Mouse (Mus musculus) MEL (cell line): ENCODE measurements around the gene Kank1. TPM values are rescaled to one million over a fixed set of nuclear protein-coding genes. Genes with fewer than 3 reads are reported as not detected.

Experiments
- DNase-seq: peaks from one replicate; pipeline ENCODE4 v3.0.0; 2011; ENCODE audit warnings: low read depth, low spot score
- H3K27ac ChIP-seq: 2 replicates; pipeline ENCODE4 v1.5.1; 2012; ENCODE audit warnings: low read depth, mild to moderate bottlenecking, control low read depth, low read length, moderate library complexity; ENCODE audit not compliant: control insufficient read depth
- H3K27me3 ChIP-seq, 2 experiments: fragments of 150-350 bp in 1 of 2; sonication (generic) in 1 of 2; 2 replicates each; pipeline ENCODE4 v1.6.1; 2012; ENCODE audit warnings: low read length in 2 of 2, mild to moderate bottlenecking in 2 of 2, improper control_type of control experiment in 1 of 2, moderate library complexity in 1 of 2; ENCODE audit not compliant: insufficient read depth in 2 of 2, control insufficient read depth in 1 of 2
- H3K36me3 ChIP-seq, 2 experiments: 2 replicates each; pipeline ENCODE4 v1.6.1; 2012 to 2014; ENCODE audit warnings: low read length in 2 of 2, improper control_type of control experiment in 1 of 2, inconsistent platforms in 1 of 2, mild to moderate bottlenecking in 1 of 2; ENCODE audit not compliant: insufficient read depth in 2 of 2, control insufficient read depth in 1 of 2
- H3K4me1 ChIP-seq, 2 experiments: fragments of 150-350 bp in 1 of 2; sonication (generic) in 1 of 2; 2 replicates each; pipeline ENCODE4 v1.6.1; 2012; ENCODE audit warnings: low read length in 2 of 2, improper control_type of control experiment in 1 of 2, mild to moderate bottlenecking in 1 of 2; ENCODE audit not compliant: insufficient read depth in 2 of 2, control insufficient read depth in 1 of 2
- H3K4me3 ChIP-seq, 2 experiments: fragments of 150-350 bp in 1 of 2; sonication (generic) in 1 of 2; 2 replicates each; pipeline ENCODE4 v1.5.1; 2012; ENCODE audit warnings: low read depth in 2 of 2, low read length in 2 of 2, mild to moderate bottlenecking in 2 of 2, moderate library complexity in 2 of 2, control low read depth in 1 of 2, improper control_type of control experiment in 1 of 2; ENCODE audit not compliant: control insufficient read depth in 1 of 2, insufficient read depth in 1 of 2
- H3K79me2 ChIP-seq: 2 replicates; pipeline ENCODE4 v1.6.1; 2012; ENCODE audit warnings: mild to moderate bottlenecking, low read length, moderate library complexity; ENCODE audit not compliant: control insufficient read depth, poor library complexity, insufficient read depth
- H3K9ac ChIP-seq: 2 replicates; pipeline ENCODE4 v1.6.1; 2012; ENCODE audit warnings: low read depth, mild to moderate bottlenecking, control low read depth, low read length, moderate library complexity; ENCODE audit not compliant: control insufficient read depth, poor library complexity, severe bottlenecking
- H3K9me3 ChIP-seq: fragments of 150-350 bp; sonication (generic); replicated peaks from 2 replicates; pipeline ENCODE4 v1.6.1; 2012; ENCODE audit warnings: mild to moderate bottlenecking, low read length, improper control_type of control experiment, moderate library complexity; ENCODE audit not compliant: insufficient read depth
- CHD1 ChIP-seq: IDR thresholded peaks from 2 replicates; pipeline ENCODE4 v1.6.1; 2012; ENCODE audit warnings: low read depth, mild to moderate bottlenecking, inconsistent platforms, low read length, improper control_type of control experiment
- CHD2 ChIP-seq: IDR thresholded peaks from 2 replicates; pipeline ENCODE4 v1.6.1; 2011; ENCODE audit warnings: low read length, improper control_type of control experiment
- CTCF ChIP-seq, 3 experiments: IDR thresholded peaks in 2 of 3; conservative IDR thresholded peaks in 1 of 3; 2 replicates each; pipeline ENCODE4 v1.5.1; 2011 to 2012; ENCODE audit warnings: low read length in 3 of 3, low read depth in 2 of 3, mild to moderate bottlenecking in 2 of 3, improper control_type of control experiment in 1 of 3, inconsistent platforms in 1 of 3, mixed read lengths in 1 of 3, moderate library complexity in 1 of 3; ENCODE audit not compliant: control insufficient read depth in 1 of 3, insufficient read depth in 1 of 3, poor library complexity in 1 of 3, severe bottlenecking in 1 of 3
- E2F4 ChIP-seq: IDR thresholded peaks from 2 replicates; pipeline ENCODE4 v1.6.1; 2011; ENCODE audit warnings: low read depth, low read length, improper control_type of control experiment, borderline replicate concordance
- ELF1 ChIP-seq: IDR thresholded peaks from 2 replicates; pipeline ENCODE4 v1.6.1; 2014; ENCODE audit warnings: low read depth, mild to moderate bottlenecking, inconsistent platforms, low read length, improper control_type of control experiment, moderate library complexity
- EP300 ChIP-seq, 2 experiments: IDR thresholded peaks; 2 replicates each; pipeline ENCODE4 v1.6.1; 2011; ENCODE audit warnings: improper control_type of control experiment in 2 of 2, low read length in 2 of 2, low read depth in 1 of 2, mild to moderate bottlenecking in 1 of 2
- ETS1 ChIP-seq: IDR thresholded peaks from 2 replicates; pipeline ENCODE4 v1.6.1; 2012; ENCODE audit warnings: low read depth, mild to moderate bottlenecking, inconsistent platforms, low read length, improper control_type of control experiment, moderate library complexity
- GABPA ChIP-seq: IDR thresholded peaks from 2 replicates; pipeline ENCODE4 v1.6.1; 2012; ENCODE audit warnings: low read depth, mild to moderate bottlenecking, inconsistent platforms, low read length, improper control_type of control experiment, moderate library complexity
- JUND ChIP-seq: IDR thresholded peaks from 2 replicates; pipeline ENCODE4 v1.6.1; 2011; ENCODE audit warnings: low read depth, mild to moderate bottlenecking, improper control_type of control experiment, low read length
- KAT2A ChIP-seq: conservative IDR thresholded peaks from 2 replicates; pipeline ENCODE4 v1.6.1; 2012; ENCODE audit warnings: low read depth, low read length, improper control_type of control experiment, inconsistent platforms
- MAX ChIP-seq: IDR thresholded peaks from 2 replicates; pipeline ENCODE4 v1.6.1; 2011; ENCODE audit warnings: low read length, improper control_type of control experiment
- MAZ ChIP-seq: IDR thresholded peaks from 2 replicates; pipeline ENCODE4 v1.6.1; 2012; ENCODE audit warnings: low read depth, mild to moderate bottlenecking, inconsistent platforms, low read length, improper control_type of control experiment
- MEF2A ChIP-seq: IDR thresholded peaks from 2 replicates; pipeline ENCODE4 v1.6.1; 2014; ENCODE audit warnings: low read depth, mild to moderate bottlenecking, inconsistent platforms, low read length, improper control_type of control experiment; ENCODE audit not compliant: poor library complexity, insufficient replicate concordance, severe bottlenecking; ENCODE audit errors: extremely low read depth
- MYB ChIP-seq: IDR thresholded peaks from 2 replicates; pipeline ENCODE4 v1.6.1; 2011; ENCODE audit warnings: mild to moderate bottlenecking, low read depth, low read length, improper control_type of control experiment
- MYC ChIP-seq: IDR thresholded peaks from 2 replicates; pipeline ENCODE4 v1.6.1; 2011; ENCODE audit warnings: low read depth, mild to moderate bottlenecking, low read length, improper control_type of control experiment, moderate library complexity
- NELFE ChIP-seq: IDR thresholded peaks from 2 replicates; pipeline ENCODE4 v1.6.1; 2011; ENCODE audit warnings: low read depth, low read length, improper control_type of control experiment
- POLR2AphosphoS2 ChIP-seq: IDR thresholded peaks from 2 replicates; pipeline ENCODE4 v1.6.1; 2011; ENCODE audit warnings: low read length, improper control_type of control experiment
- POLR2AphosphoS5 ChIP-seq: IDR thresholded peaks from 2 replicates; pipeline ENCODE4 v1.6.1; 2012; ENCODE audit warnings: low read depth, borderline replicate concordance, mild to moderate bottlenecking, inconsistent platforms, low read length, moderate library complexity, mixed read lengths
- RCOR1 ChIP-seq: IDR thresholded peaks from 2 replicates; pipeline ENCODE4 v1.6.1; 2012; ENCODE audit warnings: low read depth, mild to moderate bottlenecking, inconsistent platforms, low read length, improper control_type of control experiment
- SIN3A ChIP-seq: IDR thresholded peaks from 2 replicates; pipeline ENCODE4 v1.6.1; 2012; ENCODE audit warnings: low read length, improper control_type of control experiment, inconsistent platforms
- TBP ChIP-seq: IDR thresholded peaks from 2 replicates; pipeline ENCODE4 v1.8.0; 2011; ENCODE audit warnings: low read depth, low read length, improper control_type of control experiment
- USF2 ChIP-seq, 2 experiments: IDR thresholded peaks; 2 replicates each; pipeline ENCODE4 v1.6.1; 2011 to 2012; ENCODE audit warnings: improper control_type of control experiment in 2 of 2, low read length in 2 of 2, borderline replicate concordance in 1 of 2, inconsistent platforms in 1 of 2, low read depth in 1 of 2, mild to moderate bottlenecking in 1 of 2; ENCODE audit not compliant: insufficient read depth in 1 of 2
- ZC3H11A ChIP-seq: IDR thresholded peaks from 2 replicates; pipeline ENCODE4 v1.6.1; 2012; ENCODE audit warnings: low read depth, mild to moderate bottlenecking, inconsistent platforms, low read length, improper control_type of control experiment
- ZNF384 ChIP-seq: IDR thresholded peaks from 2 replicates; pipeline ENCODE4 v1.6.1; 2012; ENCODE audit warnings: low read depth, mild to moderate bottlenecking, inconsistent platforms, low read length, improper control_type of control experiment
- polyA plus RNA-seq, 2 experiments: library from polyadenylated mRNA; stranded (reverse) in 1 of 2; unstranded in 1 of 2; fragments of >175 nt in 1 of 2; fragments of >200 nt in 1 of 2; gene quantifications; 2 replicates each; pipeline versions ENCODE4 v1.2.1 to v1.2.4; 2012; ENCODE audit warnings: low replicate concordance in 2 of 2, low read depth in 1 of 2; ENCODE audit not compliant: insufficient read length in 2 of 2, insufficient read depth in 1 of 2, missing spikeins in 1 of 2
- total RNA-seq: library from RNA; depleted of rRNA; stranded (reverse); fragments of 300-350 nt; gene quantifications from 2 replicates; pipeline ENCODE4 v1.2.3, GENCODE M21; 2012

Kank1 gene
- total and polyA plus RNA-seq, 3 experiments = not detected

GRCm38 (mm10) chr19:25366620-25367019 lies 129.8 kb downstream of the Kank1 start:
- H3K9ac ChIP-seq = no peak overlapping the region
- no peaks in the 10 kb centered on the region for H3K79me2 ChIP-seq
- H3K9me3 ChIP-seq = no peaks in the 10 kb centered on the region
- no peak overlapping the region for H3K4me3 ChIP-seq
- no peak for DNase-seq
- no peaks in the 10 kb centered on the region for H3K36me3 ChIP-seq
- no peaks in the 10 kb centered on the region for H3K4me1 ChIP-seq
- no peak for TF ChIP-seq USF2 (IDR thresholded peaks at IDR 0.05; ENCODE audit: borderline replicate concordance in 1 of 2, insufficient read depth in 1 of 2, low read depth in 1 of 2, low read length in 2 of 2)
- TF ChIP-seq RCOR1 = no peak
- no peak for TF ChIP-seq NELFE
- TF ChIP-seq KAT2A = no peak
- TF ChIP-seq EP300 (IDR thresholded peaks at IDR 0.05; ENCODE audit: low read depth in 1 of 2, low read length in 2 of 2) = no peak
- no peak for TF ChIP-seq TBP
- no peak for TF ChIP-seq CHD1
- no peak for TF ChIP-seq MYB
- TF ChIP-seq MAZ = no peak
- no peak for TF ChIP-seq ELF1
- TF ChIP-seq GABPA = no peak
- TF ChIP-seq POLR2AphosphoS5 = no peak
- TF ChIP-seq MAX = no peak
- TF ChIP-seq ZC3H11A = no peak
- no peak for TF ChIP-seq MEF2A
- TF ChIP-seq ZNF384 = no peak
- no peak for TF ChIP-seq POLR2AphosphoS2
- H3K27me3 ChIP-seq = no peaks in the 10 kb centered on the region
- no peak overlapping the region for H3K27ac ChIP-seq

- no peak overlapping the region for H3K9ac ChIP-seq
- H3K36me3 ChIP-seq = no peaks in the 10 kb centered on the region
- no peak overlapping the region for H3K27ac ChIP-seq
- DNase-seq = no peak
- TF ChIP-seq ZNF384 = no peak
- TF ChIP-seq JUND = no peak
- TF ChIP-seq USF2 (IDR thresholded peaks at IDR 0.05; ENCODE audit: borderline replicate concordance in 1 of 2, insufficient read depth in 1 of 2, low read depth in 1 of 2, low read length in 2 of 2) = no peak
- TF ChIP-seq CHD2 = no peak
- no peak for TF ChIP-seq KAT2A
- no peak for TF ChIP-seq CTCF (IDR thresholded peaks at IDR 0.05 in 2 of 3, conservative IDR thresholded peaks at IDR 0.05 in 1 of 3; ENCODE audit: control insufficient read depth in 1 of 3, insufficient read depth in 1 of 3, low read depth in 2 of 3, low read length in 3 of 3, poor library complexity in 1 of 3, severe bottlenecking in 1 of 3)
- no peak for TF ChIP-seq MYC
- no peak for TF ChIP-seq MEF2A
- no peak for TF ChIP-seq ZC3H11A
- no peak for TF ChIP-seq SIN3A
- no peak for TF ChIP-seq E2F4
- no peak for TF ChIP-seq ETS1
- TF ChIP-seq POLR2AphosphoS2 = no peak
- no peak overlapping the region for H3K4me3 ChIP-seq
- no peaks in the 10 kb centered on the region for H3K4me1 ChIP-seq
- H3K27me3 ChIP-seq = no peaks in the 10 kb centered on the region
- no peaks in the 10 kb centered on the region for H3K9me3 ChIP-seq
- H3K79me2 ChIP-seq = no peaks in the 10 kb centered on the region
Measured at GRCm38 (mm10) chr19:25370428-25370827, 133.7 kb downstream of the Kank1 start.
